Mouse (Mus musculus) CD4-positive, CD25-positive, alpha-beta regulatory T cell, adult 2 months (primary cell): ENCODE measurements at regions not wholly inside any gene's neighbourhood (a gene's known extent, or its start where the extent isn't known, plus 50 kb on each side); places are given as distances from the start of the nearest gene placed in this dataset.

Source experiments
- DNase-seq: peaks from one replicate; pipeline ENCODE4 v3.0.0-alpha.2; 2012; ENCODE audit warnings: low read depth, low spot score

DNA sequence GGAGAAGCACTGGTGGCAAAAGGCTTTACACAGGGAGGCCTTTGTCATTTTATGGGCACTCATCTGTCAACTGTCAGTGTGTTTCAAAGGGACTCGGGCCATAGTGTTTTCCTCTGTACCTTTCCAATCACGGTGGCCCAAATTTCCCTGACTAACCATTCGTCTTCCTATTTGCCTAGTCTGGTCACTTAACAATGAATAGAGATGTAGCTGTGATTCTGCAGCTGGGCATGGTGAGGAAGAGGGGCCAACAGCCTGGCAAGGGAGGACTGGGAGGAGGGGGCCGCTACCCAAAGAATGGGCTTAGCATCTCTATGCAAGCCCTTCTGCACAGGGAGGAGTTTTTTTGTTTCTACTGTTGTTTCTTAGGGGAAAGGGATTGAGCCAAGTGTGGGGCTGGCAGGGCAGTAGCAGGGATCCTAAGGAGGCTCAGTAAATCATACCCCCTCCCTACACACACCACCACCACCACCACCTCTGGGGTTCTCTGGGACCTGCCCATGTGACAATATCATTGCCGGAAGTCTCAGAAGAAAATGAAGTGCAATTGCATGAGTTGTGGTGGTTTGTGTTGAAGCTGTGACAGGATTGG lies 367.2 kb downstream of the Nkx6-1 start:
- DNase-seq, result no peak

- no peak for DNase-seq
Measured at GRCm38 (mm10) chr5:101295941-101296340, 368.9 kb downstream of the Nkx6-1 start.

DNA sequence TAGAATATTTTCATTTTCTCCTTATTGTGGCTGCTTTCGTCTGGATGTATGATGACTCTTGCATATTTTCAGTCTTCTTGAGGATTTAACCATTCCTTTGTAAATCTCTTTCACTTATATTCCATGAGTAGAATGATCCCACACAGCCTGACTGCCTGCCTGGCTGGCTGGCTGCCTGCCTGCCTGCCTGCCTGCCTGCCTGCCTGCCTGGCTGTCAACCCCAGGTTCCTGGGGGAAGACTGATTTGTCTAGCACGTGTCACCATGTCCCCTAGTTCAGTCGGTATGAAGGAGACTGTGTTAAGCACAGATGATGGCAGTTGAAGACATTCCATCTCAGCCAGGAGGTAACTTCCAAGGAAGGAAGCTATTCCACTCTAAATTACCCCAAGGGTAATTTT lies 370.8 kb downstream of the Nkx6-1 start:
- no peak for DNase-seq

DNA sequence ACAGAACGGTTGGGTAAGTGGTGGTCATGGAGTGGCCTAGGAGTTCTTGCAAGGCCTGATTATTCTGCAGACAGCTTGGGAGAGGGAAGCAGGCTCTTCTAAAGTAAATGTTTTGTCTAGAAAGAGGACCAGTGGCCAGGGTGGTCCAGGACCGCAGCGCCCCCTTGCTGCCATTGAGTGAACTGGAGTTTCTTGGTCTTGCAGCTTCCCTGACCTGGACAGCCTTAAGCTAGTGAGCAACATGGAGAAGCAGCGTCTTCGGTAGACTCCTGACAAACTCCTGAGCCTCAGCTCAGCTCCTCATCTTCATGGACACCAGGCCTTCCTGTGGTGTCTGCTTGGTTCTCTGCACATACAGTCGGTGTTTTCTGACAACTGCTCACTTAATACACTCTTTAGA lies 376.4 kb downstream of the Nkx6-1 start:
- peak; percentile 39 for DNase-seq

GRCm38 (mm10) chr5:101285941-101286340 lies 378.9 kb downstream of the Nkx6-1 start:
- DNase-seq, result no peak

DNA sequence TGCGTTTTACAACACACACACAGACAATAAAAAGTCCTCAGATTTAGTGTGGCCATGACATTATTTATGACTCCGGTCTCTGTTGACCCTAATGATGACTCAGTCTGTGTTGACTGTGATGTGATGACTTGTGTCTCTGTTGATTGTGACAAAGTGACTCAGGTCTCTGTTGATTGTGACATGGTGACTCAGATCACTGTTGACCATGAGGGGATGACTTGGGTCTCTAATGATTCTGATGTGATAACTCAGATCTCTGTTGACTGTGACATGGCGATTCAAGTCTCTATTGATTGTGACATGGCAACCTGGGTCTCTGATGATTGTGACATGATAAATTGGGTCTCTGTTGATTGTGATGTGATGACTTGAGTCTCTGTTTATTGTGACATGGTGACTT lies 405.0 kb downstream of the Gpat3 start:
- no peak for DNase-seq

DNA sequence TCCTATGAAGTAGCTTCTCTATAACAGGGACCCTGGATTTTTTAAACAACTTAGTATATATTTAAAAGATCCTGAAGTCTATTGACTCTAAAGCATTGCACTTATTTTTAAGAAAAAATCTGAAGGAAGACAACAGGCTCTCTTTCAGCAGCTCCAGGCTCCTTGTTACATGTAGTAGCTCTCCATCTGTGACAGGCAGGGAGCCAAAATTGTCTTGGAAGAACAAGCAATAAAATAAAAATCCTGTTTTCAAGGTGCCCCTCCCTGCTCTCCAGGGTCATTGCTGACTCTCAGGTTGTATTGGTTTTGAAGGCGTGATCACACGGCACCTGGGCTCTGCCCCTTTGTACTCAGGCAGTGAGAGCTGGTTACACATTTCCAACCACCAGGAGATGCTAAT lies 397.1 kb downstream of the Gpat3 start:
- no peak for DNase-seq

GRCm38 (mm10) chr5:101239298-101240118 lies 394.0 kb downstream of the Gpat3 start:
- peak; percentile 61 for DNase-seq

GRCm38 (mm10) chr5:101236163-101236693 lies 390.7 kb downstream of the Gpat3 start:
- no peak for DNase-seq

DNA sequence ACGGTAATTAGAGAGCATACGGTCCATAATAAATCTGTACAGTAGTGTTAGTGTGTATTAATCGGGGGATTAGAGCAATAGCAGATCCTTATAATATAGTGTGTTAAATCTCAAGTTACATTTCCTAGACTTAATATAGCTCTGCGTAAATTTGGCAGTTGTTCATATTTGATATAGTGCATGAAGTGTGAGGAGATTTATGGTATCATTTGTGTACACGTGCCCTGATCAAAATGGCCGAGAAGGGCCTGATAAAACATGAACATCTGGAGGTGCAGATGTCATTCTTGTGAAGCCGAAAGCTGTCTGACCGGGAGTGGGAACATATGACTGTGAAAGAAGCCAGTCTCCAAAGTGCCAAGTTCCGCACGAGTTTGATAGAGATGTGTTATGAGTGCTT lies 376.9 kb downstream of the Gpat3 start:
- no peak for DNase-seq

GRCm38 (mm10) chr5:101218082-101218481 lies 372.6 kb downstream of the Gpat3 start:
- no peak for DNase-seq

DNA sequence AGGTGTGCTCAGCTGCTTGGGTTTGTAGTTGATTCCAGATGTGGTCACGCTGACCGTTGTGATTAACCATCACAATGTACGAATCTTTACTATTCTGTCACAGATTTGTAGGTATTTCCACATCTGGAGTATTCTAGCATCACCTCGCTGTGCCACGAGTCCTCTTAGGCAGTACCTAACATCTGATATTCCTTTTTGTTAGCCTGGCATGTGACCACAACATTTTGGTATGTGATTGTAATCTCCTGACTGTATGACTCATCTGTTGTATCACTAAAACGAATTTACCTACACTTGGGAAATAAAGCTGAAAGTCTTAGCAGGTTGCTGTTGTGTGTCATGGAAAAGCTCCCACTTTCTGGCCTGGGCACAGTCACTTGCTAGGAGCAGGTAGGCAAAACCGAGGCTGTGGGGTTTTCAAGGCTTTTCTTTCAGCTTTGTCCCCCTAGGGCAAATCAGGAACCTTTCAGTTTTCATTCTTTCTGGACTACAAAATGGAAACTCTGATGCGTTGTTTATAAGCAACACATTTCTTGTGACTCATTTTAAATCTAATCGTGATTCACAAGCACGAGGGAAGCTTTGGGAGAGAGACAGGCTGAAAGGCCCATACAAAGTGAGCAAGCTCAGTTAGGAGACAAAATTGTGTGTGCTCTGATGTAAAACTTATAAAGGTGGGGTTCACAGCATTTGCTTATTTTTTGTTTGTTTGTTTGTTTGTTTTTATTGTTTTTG lies 371.5 kb downstream of the Gpat3 start:
- DNase-seq, result no peak

- no peak for DNase-seq
Measured at GRCm38 (mm10) chr5:101211974-101212373, 366.5 kb downstream of the Gpat3 start.

- DNase-seq, result no peak
Measured at GRCm38 (mm10) chr5:101208150-101208549, 362.6 kb downstream of the Gpat3 start.

GRCm38 (mm10) chr5:101195501-101195900 lies 350.0 kb downstream of the Gpat3 start:
- no peak for DNase-seq

- DNase-seq, result no peak
Measured at GRCm38 (mm10) chr5:101190976-101191375, 345.5 kb downstream of the Gpat3 start.

- DNase-seq, result no peak
Measured at GRCm38 (mm10) chr5:101173183-101173582, 327.7 kb downstream of the Gpat3 start.

- DNase-seq, result no peak
Measured at GRCm38 (mm10) chr5:101172782-101173181, 327.3 kb downstream of the Gpat3 start.

- DNase-seq, result no peak
Measured at GRCm38 (mm10) chr5:101169074-101169473, 323.6 kb downstream of the Gpat3 start.

DNA sequence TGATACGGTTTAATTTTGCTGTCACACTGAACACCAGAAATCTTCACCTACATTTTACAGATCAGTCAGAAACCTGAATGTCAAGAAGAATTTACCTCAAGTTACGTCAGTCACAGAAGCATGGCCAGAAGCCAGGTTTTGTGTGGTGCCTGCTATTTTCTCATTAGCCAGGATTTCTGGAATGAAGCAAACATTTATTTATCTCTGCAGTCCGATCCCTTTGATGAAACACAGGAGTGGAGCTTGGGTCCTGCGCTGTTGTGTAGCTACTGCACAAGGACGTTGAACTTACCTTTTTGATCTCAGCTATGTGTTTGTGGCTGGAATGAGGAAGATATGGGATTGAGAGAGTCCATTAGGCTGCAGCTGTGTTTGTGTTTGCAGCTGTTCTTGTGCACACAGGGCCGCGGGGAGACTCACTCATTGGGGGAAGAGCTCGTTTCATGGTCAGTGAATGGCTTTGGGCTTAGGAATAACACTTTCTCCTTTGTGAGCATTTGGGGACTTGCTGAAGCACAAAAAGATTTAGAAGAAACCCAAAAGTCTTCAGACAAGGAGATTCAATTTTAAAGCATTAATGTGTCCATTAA lies 318.2 kb downstream of the Gpat3 start:
- no peak for DNase-seq

DNA sequence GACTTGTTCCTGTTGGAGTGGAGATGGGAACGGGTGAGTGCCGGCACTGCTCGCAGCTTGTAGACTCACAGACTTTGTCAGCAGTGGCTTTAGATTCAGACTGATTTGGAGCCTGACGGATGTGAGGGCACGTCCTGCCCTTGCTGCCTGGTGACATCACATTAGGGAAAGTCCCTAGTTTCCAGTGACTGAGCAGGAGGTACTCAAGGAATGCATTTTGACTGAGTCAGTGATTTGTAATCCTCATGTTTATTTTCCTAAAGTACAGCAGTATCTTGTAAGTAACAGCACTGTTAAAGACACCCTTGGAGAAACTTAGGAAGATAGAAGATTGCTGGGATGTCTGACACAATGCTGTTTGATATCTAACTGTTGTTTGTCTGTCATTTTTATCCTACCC lies 317.6 kb downstream of the Gpat3 start:
- peak; percentile 6 for DNase-seq

DNA sequence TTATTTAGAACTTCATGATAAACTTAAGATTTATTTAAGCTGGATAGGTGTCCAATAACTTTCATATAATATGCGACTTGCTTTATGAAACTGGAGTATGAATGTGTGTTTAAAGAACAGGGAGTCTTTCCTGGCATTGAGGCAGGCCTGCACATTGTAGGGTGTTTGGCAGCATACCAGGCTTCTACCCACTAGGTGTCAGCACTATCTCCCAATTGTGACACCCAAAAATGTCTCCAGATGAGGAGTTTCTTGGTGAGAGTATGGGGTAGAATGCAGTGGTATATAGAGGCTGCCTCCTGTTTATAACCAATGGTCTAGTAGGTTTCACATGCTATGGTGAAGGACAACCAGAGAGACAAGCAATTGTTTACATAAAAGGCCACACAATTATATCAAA lies 311.9 kb downstream of the Gpat3 start:
- DNase-seq, result no peak
